Mouse (Mus musculus) urinary bladder, postnatal 36 days (tissue): Measurements from ENCODE around the gene Rnaseh2a.

Source experiments
- DNase-seq, 2 experiments: peaks; one replicate each; pipeline ENCODE4 v3.0.0; 2022; ENCODE audit warnings: low spot score in 2 of 2, mixed read lengths in 1 of 2

The Rnaseh2a gene

GRCm38 (mm10) chr8:84907037-84907436 is 62.5 kb downstream of the Rnaseh2a start:
- DNase-seq: no peak
